Mouse (Mus musculus) heart, postnatal 10 days (tissue): ENCODE data around the gene Lamb2. TPM values are rescaled to one million over a fixed set of nuclear protein-coding genes. Genes with fewer than 3 reads are reported as not detected.
A peak's percentile ranks its signal among the peaks of the same experiment; 100 is the strongest.

ENCODE experiments used
- DNase-seq, 2 experiments: peaks; one replicate each; pipeline ENCODE4 v3.0.0; 2021
- intact Hi-C: fragments of 180-260 bp; cut with DNase I; formaldehyde crosslinking; loops from one replicate; pipeline ENCODE4 v1.15.1; 2025
- total RNA-seq, 2 experiments: library from RNA; stranded (reverse); gene quantifications; 2 replicates each; pipeline ENCODE4 v1.2.3; 2021

Lamb2 gene
- 100 to 1,000 TPM; 284 to 331 TPM for total RNA-seq

GRCm38 (mm10) chr9:108479721-108480351 lies at the start of gene Lamb2:
Gene Lamb2 (plus strand): TSS chr9:108479736.
- intact Hi-C loops = loop anchor here (2.0 kb wide), 1 partner anchor 19 kb away; the partner anchor contains the start of genes Ccdc71 and Klhdc8b
- DNase-seq = peak; percentile 80 to 81

GRCm38 (mm10) chr9:108431431-108432067 lies 48.0 kb upstream of the Lamb2 start:
- intact Hi-C loops = no loop called here
- no peak for DNase-seq

- no peak for DNase-seq
- intact Hi-C loops = no loop called here
These were observed 43.4 kb upstream of the Lamb2 start, which contains the start of gene BC048562 for GRCm38 (mm10) chr9:108436182-108436581. Gene BC048562 (plus strand): TSS chr9:108436482.

GRCm38 (mm10) chr9:108439176-108439575 lies 40.4 kb upstream of the Lamb2 start:
- intact Hi-C loops = no loop called here
- DNase-seq = no peak

GRCm38 (mm10) chr9:108440485-108440884 lies 39.1 kb upstream of the Lamb2 start:
- intact Hi-C loops = no loop called here
- no peak for DNase-seq

- DNase-seq = peak in 1 of 2 experiments; percentile 39
- intact Hi-C loops = no loop called here
These were observed 38.2 kb upstream of the Lamb2 start for GRCm38 (mm10) chr9:108441236-108441919.

- no peak for DNase-seq
- intact Hi-C loops = no loop called here
These were observed 34.4 kb upstream of the Lamb2 start for GRCm38 (mm10) chr9:108445125-108445524.

GRCm38 (mm10) chr9:108449860-108450259 lies 29.7 kb upstream of the Lamb2 start:
- DNase-seq = peak; percentile 72 to 80
- intact Hi-C loops = loop anchor here (5.0 kb wide), 1 partner anchor 68 kb away; no protein-coding TSS in a partner anchor

GRCm38 (mm10) chr9:108450292-108451169 lies 29.0 kb upstream of the Lamb2 start:
- DNase-seq = peak; percentile 76 to 77
- intact Hi-C loops = loop anchor here (5.0 kb wide), 1 partner anchor 68 kb away; no protein-coding TSS in a partner anchor

- DNase-seq = no peak
- intact Hi-C loops = loop anchor here (5.0 kb wide), 1 partner anchor 69 kb away; no protein-coding TSS in a partner anchor
These were observed 28.4 kb upstream of the Lamb2 start for GRCm38 (mm10) chr9:108451170-108451493.

GRCm38 (mm10) chr9:108451519-108452160 lies 27.9 kb upstream of the Lamb2 start:
- intact Hi-C loops = loop anchor here (5.0 kb wide), 1 partner anchor 69 kb away; no protein-coding TSS in a partner anchor
- no peak for DNase-seq

- peak; percentile 92 to 95 for DNase-seq
- intact Hi-C loops = loop anchor here (5.0 kb wide), 1 partner anchor 70 kb away; no protein-coding TSS in a partner anchor
These were observed 27.1 kb upstream of the Lamb2 start for GRCm38 (mm10) chr9:108452291-108452906.

GRCm38 (mm10) chr9:108452911-108453310 lies 26.6 kb upstream of the Lamb2 start:
- no peak for DNase-seq
- intact Hi-C loops = loop anchor here (5.0 kb wide), 1 partner anchor 71 kb away; no protein-coding TSS in a partner anchor

GRCm38 (mm10) chr9:108453458-108453857 lies 26.1 kb upstream of the Lamb2 start:
- intact Hi-C loops = loop anchor here (5.0 kb wide), 1 partner anchor 71 kb away; no protein-coding TSS in a partner anchor
- no peak for DNase-seq

- intact Hi-C loops = loop anchor here (5.0 kb wide), 1 partner anchor 72 kb away; no protein-coding TSS in a partner anchor
- no peak for DNase-seq
These were observed 25.1 kb upstream of the Lamb2 start for GRCm38 (mm10) chr9:108454429-108454828.

GRCm38 (mm10) chr9:108455747-108456571 lies 23.6 kb upstream of the Lamb2 start:
- DNase-seq = no peak
- intact Hi-C loops = no loop called here

- DNase-seq = no peak
- intact Hi-C loops = no loop called here
These were observed 22.6 kb upstream of the Lamb2 start for GRCm38 (mm10) chr9:108456953-108457352.

GRCm38 (mm10) chr9:108459939-108460318 lies 19.6 kb upstream of the Lamb2 start:
- DNase-seq = no peak
- intact Hi-C loops = loop anchor here (2.0 kb wide), 1 partner anchor 19 kb away; the partner anchor contains the start of gene Lamb2
